Mouse (Mus musculus): ENCODE results near the gene Gapvd1. TPM values are rescaled to one million over a fixed set of nuclear protein-coding genes. Genes with fewer than 3 reads are reported as not detected.
A peak's percentile ranks its signal among the peaks of the same experiment; 100 is the strongest.

Gapvd1 gene
- polyA plus RNA-seq, 1 experiment = 86.3 TPM

- no peak for TF ChIP-seq EP300 (IDR thresholded peaks at IDR 0.05; ENCODE audit: insufficient read depth, low read depth, low read length)
- no peak for TF ChIP-seq CTCF (IDR thresholded peaks at IDR 0.05; ENCODE audit: low read depth, low read length)
- no peak for TF ChIP-seq POLR2A (IDR thresholded peaks at IDR 0.05; ENCODE audit: insufficient read depth, low read length)
- no peak overlapping the region for H3K9ac ChIP-seq (ENCODE audit: low read depth, poor library complexity, severe bottlenecking)
- H3K9me3 ChIP-seq (replicated peaks; ENCODE audit: control insufficient read depth, insufficient read depth, low read length, poor library complexity, severe bottlenecking) = no peaks in the 10 kb centered on the region
- no peak overlapping the region for H3K4me3 ChIP-seq (ENCODE audit: low read depth, low read length)
- H3K4me1 ChIP-seq (ENCODE audit: control insufficient read depth, insufficient read depth, low read length) = no peaks in the 10 kb centered on the region
- H3K36me3 ChIP-seq (ENCODE audit: control insufficient read depth, insufficient read depth, low read length, poor library complexity, severe bottlenecking) = no peaks in the 10 kb centered on the region
- no peak overlapping the region for H3K27ac ChIP-seq (ENCODE audit: insufficient read depth, low read length)
- no peaks in the 10 kb centered on the region for H3K27me3 ChIP-seq (ENCODE audit: control insufficient read depth, insufficient read depth, low read length, poor library complexity, severe bottlenecking)
Measured at GRCm38 (mm10) chr2:34790282-34790681, 35.2 kb upstream of the Gapvd1 start.

- TF ChIP-seq EP300 (IDR thresholded peaks at IDR 0.05; ENCODE audit: insufficient read depth, low read depth, low read length) (no peak), POLR2A (IDR thresholded peaks at IDR 0.05; ENCODE audit: insufficient read depth, low read length) (no peak), CTCF (IDR thresholded peaks at IDR 0.05; ENCODE audit: low read depth, low read length) (peak; percentile 87)
Measured at GRCm38 (mm10) chr2:34784085-34784484, 29.1 kb upstream of the Gapvd1 start.

GRCm38 (mm10) chr2:34783064-34784020, 28.3 kb upstream of the Gapvd1 start:
- Histone ChIP-seq H3K4me1 (ENCODE audit: control insufficient read depth, insufficient read depth, low read length) (no peaks in the 10 kb centered on the region), H3K9me3 (replicated peaks; ENCODE audit: control insufficient read depth, insufficient read depth, low read length, poor library complexity, severe bottlenecking) (no peaks in the 10 kb centered on the region), H3K27me3 (ENCODE audit: control insufficient read depth, insufficient read depth, low read length, poor library complexity, severe bottlenecking) (no peaks in the 10 kb centered on the region), H3K36me3 (ENCODE audit: control insufficient read depth, insufficient read depth, low read length, poor library complexity, severe bottlenecking) (peaks cover 21% of the 10 kb centered on the region), H3K27ac (ENCODE audit: insufficient read depth, low read length) (no peak overlapping the region), H3K4me3 (ENCODE audit: low read depth, low read length) (no peak overlapping the region), H3K9ac (ENCODE audit: low read depth, poor library complexity, severe bottlenecking) (no peak overlapping the region)
- no peak for TF ChIP-seq EP300 (IDR thresholded peaks at IDR 0.05; ENCODE audit: insufficient read depth, low read depth, low read length)
- no peak for TF ChIP-seq CTCF (IDR thresholded peaks at IDR 0.05; ENCODE audit: low read depth, low read length)
- TF ChIP-seq POLR2A (IDR thresholded peaks at IDR 0.05; ENCODE audit: insufficient read depth, low read length) = no peak

More at GRCm38 (mm10) chr2:34784085-34784484, 29.1 kb upstream of the Gapvd1 start:
- no peak overlapping the region for H3K9ac ChIP-seq (ENCODE audit: low read depth, poor library complexity, severe bottlenecking)
- peaks cover 18% of the 10 kb centered on the region for H3K36me3 ChIP-seq (ENCODE audit: control insufficient read depth, insufficient read depth, low read length, poor library complexity, severe bottlenecking)
- no peaks in the 10 kb centered on the region for H3K4me1 ChIP-seq (ENCODE audit: control insufficient read depth, insufficient read depth, low read length)
- no peaks in the 10 kb centered on the region for H3K9me3 ChIP-seq (replicated peaks; ENCODE audit: control insufficient read depth, insufficient read depth, low read length, poor library complexity, severe bottlenecking)
- no peak overlapping the region for H3K4me3 ChIP-seq (ENCODE audit: low read depth, low read length)
- H3K27ac ChIP-seq (ENCODE audit: insufficient read depth, low read length) = no peak overlapping the region
- no peaks in the 10 kb centered on the region for H3K27me3 ChIP-seq (ENCODE audit: control insufficient read depth, insufficient read depth, low read length, poor library complexity, severe bottlenecking)

GRCm38 (mm10) chr2:34777237-34777868, 22.3 kb upstream of the Gapvd1 start:
- Histone ChIP-seq H3K9me3 (replicated peaks; ENCODE audit: control insufficient read depth, insufficient read depth, low read length, poor library complexity, severe bottlenecking) (no peaks in the 10 kb centered on the region), H3K9ac (ENCODE audit: low read depth, poor library complexity, severe bottlenecking) (no peak overlapping the region), H3K27me3 (ENCODE audit: control insufficient read depth, insufficient read depth, low read length, poor library complexity, severe bottlenecking) (no peaks in the 10 kb centered on the region), H3K4me3 (ENCODE audit: low read depth, low read length) (no peak overlapping the region), H3K36me3 (ENCODE audit: control insufficient read depth, insufficient read depth, low read length, poor library complexity, severe bottlenecking) (peaks cover 65% of the 10 kb centered on the region), H3K27ac (ENCODE audit: insufficient read depth, low read length) (no peak overlapping the region), H3K4me1 (ENCODE audit: control insufficient read depth, insufficient read depth, low read length) (peaks cover 2% of the 10 kb centered on the region)
- TF ChIP-seq CTCF (IDR thresholded peaks at IDR 0.05; ENCODE audit: low read depth, low read length) = no peak
- no peak for TF ChIP-seq EP300 (IDR thresholded peaks at IDR 0.05; ENCODE audit: insufficient read depth, low read depth, low read length)
- no peak for TF ChIP-seq POLR2A (IDR thresholded peaks at IDR 0.05; ENCODE audit: insufficient read depth, low read length)

GRCm38 (mm10) chr2:34774493-34774892, 19.5 kb upstream of the Gapvd1 start:
- Histone ChIP-seq H3K9me3 (replicated peaks; ENCODE audit: control insufficient read depth, insufficient read depth, low read length, poor library complexity, severe bottlenecking) (no peaks in the 10 kb centered on the region), H3K27ac (ENCODE audit: insufficient read depth, low read length) (no peak overlapping the region), H3K27me3 (ENCODE audit: control insufficient read depth, insufficient read depth, low read length, poor library complexity, severe bottlenecking) (no peaks in the 10 kb centered on the region), H3K4me3 (ENCODE audit: low read depth, low read length) (no peak overlapping the region), H3K4me1 (ENCODE audit: control insufficient read depth, insufficient read depth, low read length) (peaks cover 2% of the 10 kb centered on the region), H3K9ac (ENCODE audit: low read depth, poor library complexity, severe bottlenecking) (no peak overlapping the region), H3K36me3 (ENCODE audit: control insufficient read depth, insufficient read depth, low read length, poor library complexity, severe bottlenecking) (peaks cover 57% of the 10 kb centered on the region)
- TF ChIP-seq POLR2A (IDR thresholded peaks at IDR 0.05; ENCODE audit: insufficient read depth, low read length) = no peak
- TF ChIP-seq CTCF (IDR thresholded peaks at IDR 0.05; ENCODE audit: low read depth, low read length) = no peak
- TF ChIP-seq EP300 (IDR thresholded peaks at IDR 0.05; ENCODE audit: insufficient read depth, low read depth, low read length) = no peak
